Mouse (Mus musculus): ENCODE data around the gene Gnai2.

DNA sequence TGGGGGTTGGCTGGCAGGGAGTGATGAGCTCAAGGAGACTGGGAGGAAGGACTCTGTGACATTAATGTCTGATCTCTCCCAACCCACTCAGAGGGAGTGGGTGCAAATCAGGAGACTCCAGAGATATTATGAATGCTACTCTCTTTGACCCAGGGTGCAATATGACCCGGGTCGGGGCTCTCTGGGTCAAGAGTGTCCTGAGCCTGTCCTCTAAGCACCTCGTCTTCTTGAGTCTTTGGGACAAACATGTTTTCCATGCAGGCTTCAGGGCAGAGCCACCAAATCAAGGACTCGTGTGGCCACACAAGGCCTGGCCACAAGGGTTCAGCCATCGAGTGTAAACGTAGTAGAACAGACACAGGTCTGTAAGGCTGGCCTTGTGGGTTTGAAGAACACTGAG lies 22.9 kb upstream of the Gnai2 start:
- no peak for TF ChIP-seq POLR2A (IDR thresholded peaks at IDR 0.05; ENCODE audit: low read depth, low read length)
- TF ChIP-seq CTCF (IDR thresholded peaks at IDR 0.05; ENCODE audit: extremely low read depth, insufficient read depth, insufficient read length, insufficient replicate concordance): no peak
